Mouse (Mus musculus): ENCODE results near the gene Enox2. TPM values are rescaled to one million over a fixed set of nuclear protein-coding genes. Genes with fewer than 3 reads are reported as not detected.

Enox2 gene
- 1.7 TPM for polyA plus RNA-seq (2014; fragmentation: Illumina TruSeq; extraction: RNeasy Lipid Tissue Mini Kit (QIAGEN cat#74804); ENCODE audit: low read depth, low replicate concordance)

DNA sequence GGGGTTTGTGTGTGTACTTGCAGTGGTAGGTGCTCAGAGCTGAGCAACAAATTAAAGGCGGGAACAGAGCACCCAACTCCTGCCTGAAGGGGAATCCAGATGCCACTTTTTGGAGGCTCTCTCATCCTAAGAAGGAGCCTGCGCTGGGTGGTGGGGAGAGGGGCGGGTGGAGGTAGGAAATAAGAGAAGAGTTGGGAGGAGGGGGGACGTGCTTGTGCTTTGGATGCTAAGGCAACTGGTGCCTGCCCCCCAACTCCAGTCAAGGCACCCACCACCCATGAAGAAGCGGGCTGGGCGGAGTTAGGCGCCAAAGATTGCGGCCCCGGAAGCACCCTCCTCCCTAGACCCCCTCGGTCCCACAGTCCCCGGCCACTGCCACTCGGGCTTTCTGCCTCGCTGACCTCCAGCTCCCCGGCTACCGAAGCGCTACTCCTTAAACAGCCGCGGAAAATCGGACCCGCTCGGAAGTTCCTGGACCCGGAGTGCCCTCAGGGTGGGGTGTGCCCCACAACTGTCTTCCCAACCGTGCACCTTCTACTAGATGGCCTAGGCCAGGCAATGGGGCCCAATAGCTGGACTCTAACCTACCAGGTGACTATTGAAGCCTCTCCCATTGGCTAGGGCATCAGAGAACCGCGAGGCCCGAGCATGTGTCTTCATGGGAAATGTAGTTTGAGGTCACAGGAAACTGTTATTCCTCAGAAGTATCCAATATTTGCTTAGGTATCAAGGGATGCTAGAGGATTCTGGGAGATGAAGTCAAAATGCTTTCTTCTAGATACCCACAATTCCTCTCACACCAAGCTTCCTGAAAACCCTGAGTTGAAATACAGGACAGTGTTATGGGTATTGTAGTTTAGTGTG, at the start of gene Enox2:
TSS of gene Enox2 (minus strand) at position 560 of the 864 bp plus-strand sequence.

Other genes starting within 250 kb of the Enox2 start
- gene Arhgap36, start 175.7 kb upstream of the Enox2 start, polyA plus RNA-seq (2014; fragmentation: Illumina TruSeq; extraction: RNeasy Lipid Tissue Mini Kit (QIAGEN cat#74804); ENCODE audit: low read depth, low replicate concordance) = not detected